Mouse (Mus musculus) left cerebral cortex, postnatal 36 days (tissue): ENCODE results near the gene Lonp1. TPM values are rescaled to one million over a fixed set of nuclear protein-coding genes. Genes with fewer than 3 reads are reported as not detected.

Source experiments
- total RNA-seq, 2 experiments: library from RNA; stranded (reverse); gene quantifications; 2 replicates each; pipeline ENCODE4 v1.2.3; 2021

The Lonp1 gene
- total RNA-seq, 2 experiments from 2014 or later = 62.7 to 64.1 TPM

Other genes with a start within 250 kb of the Lonp1 start
- 100 to 1,000 TPM; 576 to 675 TPM for gene Ptprs, start 150.4 kb downstream of the Lonp1 start, total RNA-seq
- not detected for gene Znrf4, start 114.5 kb downstream of the Lonp1 start, total RNA-seq
- 1 to 10 TPM; 1.3 to 3.5 TPM for gene Gm20219, start 72.5 kb downstream of the Lonp1 start, total RNA-seq
- 100 to 1,000 TPM in 1 of 2 experiments, 10 to 100 TPM in 1; 73.4 to 145 TPM for gene Safb2, start 42.3 kb downstream of the Lonp1 start, total RNA-seq
- gene Safb, start 42.1 kb downstream of the Lonp1 start, total RNA-seq = 100 to 1,000 TPM; 126 to 182 TPM
- gene 2410015M20Rik, start 17.1 kb downstream of the Lonp1 start, total RNA-seq = 100 to 1,000 TPM; 120 to 139 TPM
- 100 to 1,000 TPM; 343 to 401 TPM for gene Rpl36, start 13.5 kb downstream of the Lonp1 start, total RNA-seq
- gene Catsperd, start 1.3 kb upstream of the Lonp1 start, total RNA-seq = under 1 TPM; 0.57 to 0.91 TPM
- gene Ranbp3, start 46.4 kb upstream of the Lonp1 start, total RNA-seq = 10 to 100 TPM; 96.3 to 99.5 TPM
- 100 to 1,000 TPM; 190 to 237 TPM for gene Ndufa11, start 90.9 kb upstream of the Lonp1 start, total RNA-seq
- gene Vmac, start 91.1 kb upstream of the Lonp1 start, total RNA-seq = 10 to 100 TPM; 13.7 to 14.9 TPM
- 1 to 10 TPM; 5.9 to 7.3 TPM for gene Nrtn, start 130.6 kb upstream of the Lonp1 start, total RNA-seq
- gene Dus3l, start 137.9 kb upstream of the Lonp1 start, total RNA-seq = 10 to 100 TPM; 57.6 to 75.6 TPM
- gene Prr22, start 143.4 kb upstream of the Lonp1 start, total RNA-seq = 1 to 10 TPM; 1.2 to 1.3 TPM
- 1 to 10 TPM; 2.7 to 2.9 TPM for gene Rfx2, start 204.1 kb upstream of the Lonp1 start, total RNA-seq
- gene Acsbg2, start 247.6 kb upstream of the Lonp1 start, total RNA-seq = not detected
- gene 1700061G19Rik, start 248.6 kb upstream of the Lonp1 start, total RNA-seq = under 1 TPM in 1 of 2 experiments, not detected in 1; 0.14 TPM